Mouse (Mus musculus): ENCODE measurements around the gene Serpina1a.
"Not testable (repeated sequence)": the region's sequence is repeated elsewhere in the genome, so short reads cannot be mapped to it uniquely, and the experiment has no call there.

Serpina1a gene

GRCm38 (mm10) chr12:103863101-103863974, at the start of gene Serpina1a:
Gene Serpina1a, minus strand, starts transcription at chr12:103863562.
- not testable (repeated sequence) for DNase-seq (ENCODE audit: low read depth)

GRCm38 (mm10) chr12:103909181-103909580, 45.8 kb upstream of the Serpina1a start:
- DNase-seq (ENCODE audit: low read depth), result not testable (repeated sequence)

GRCm38 (mm10) chr12:103907746-103908145, 44.4 kb upstream of the Serpina1a start:
- not testable (repeated sequence) for DNase-seq (ENCODE audit: low read depth)

- DNase-seq (ENCODE audit: low read depth), result not testable (repeated sequence)
Measured at GRCm38 (mm10) chr12:103904837-103905340, 41.5 kb upstream of the Serpina1a start, which contains the start of gene Serpina1c. Gene Serpina1c, minus strand, starts transcription at chr12:103904887.

- not testable (repeated sequence) for DNase-seq (ENCODE audit: low read depth)
Measured at GRCm38 (mm10) chr12:103901929-103902328, 38.6 kb upstream of the Serpina1a start.

GRCm38 (mm10) chr12:103866873-103867272, 3.5 kb upstream of the Serpina1a start:
- not testable (repeated sequence) for DNase-seq (ENCODE audit: low read depth)

- no peak for DNase-seq (ENCODE audit: low read depth)
Measured at GRCm38 (mm10) chr12:103860976-103861375, 2.4 kb downstream of the Serpina1a start.

- not testable (repeated sequence) for DNase-seq (ENCODE audit: low read depth)
Measured at GRCm38 (mm10) chr12:103860571-103860970, 2.8 kb downstream of the Serpina1a start.

GRCm38 (mm10) chr12:103859584-103859983, 3.8 kb downstream of the Serpina1a start:
- not testable (repeated sequence) for DNase-seq (ENCODE audit: low read depth)

- not testable (repeated sequence) for DNase-seq (ENCODE audit: low read depth)
Measured at GRCm38 (mm10) chr12:103853032-103853431, 10.3 kb downstream of the Serpina1a start.

- not testable (repeated sequence) for DNase-seq (ENCODE audit: low read depth)
Measured at GRCm38 (mm10) chr12:103830273-103830672, 33.1 kb downstream of the Serpina1a start, which contains the start of gene Serpina1b. Gene Serpina1b, minus strand, starts transcription at chr12:103830373.

GRCm38 (mm10) chr12:103827661-103828372, 35.5 kb downstream of the Serpina1a start:
- not testable (repeated sequence) for DNase-seq (ENCODE audit: low read depth)

- DNase-seq (ENCODE audit: low read depth), result not testable (repeated sequence)
Measured at GRCm38 (mm10) chr12:103823826-103824225, 39.5 kb downstream of the Serpina1a start.

Measured in induced T-regulatory cell, adult 2 months (primary cell).